Mouse (Mus musculus) MEL (cell line): ENCODE measurements around the gene Vwa5b2.

Source experiments
- BHLHE40 ChIP-seq: IDR thresholded peaks from 2 replicates; pipeline ENCODE4 v1.6.1; 2012; ENCODE audit warnings: low read depth, mild to moderate bottlenecking, inconsistent platforms, low read length, improper control_type of control experiment, borderline replicate concordance
- CTCF ChIP-seq, 3 experiments: IDR thresholded peaks in 2 of 3; conservative IDR thresholded peaks in 1 of 3; 2 replicates each; pipeline ENCODE4 v1.5.1; 2011 to 2012; ENCODE audit warnings: low read length in 3 of 3, low read depth in 2 of 3, mild to moderate bottlenecking in 2 of 3, improper control_type of control experiment in 1 of 3, inconsistent platforms in 1 of 3, mixed read lengths in 1 of 3, moderate library complexity in 1 of 3; ENCODE audit not compliant: control insufficient read depth in 1 of 3, insufficient read depth in 1 of 3, poor library complexity in 1 of 3, severe bottlenecking in 1 of 3
- POLR2A ChIP-seq, 2 experiments: IDR thresholded peaks; 2 replicates each; pipeline ENCODE4 v1.6.1; 2011 to 2012; ENCODE audit warnings: low read length in 2 of 2, mild to moderate bottlenecking in 2 of 2, control low read depth in 1 of 2, improper control_type of control experiment in 1 of 2, low read depth in 1 of 2, moderate library complexity in 1 of 2; ENCODE audit not compliant: control insufficient read depth in 1 of 2, insufficient read depth in 1 of 2, poor library complexity in 1 of 2
- RAD21 ChIP-seq: IDR thresholded peaks from 2 replicates; pipeline ENCODE4 v1.6.1; 2011; ENCODE audit warnings: mild to moderate bottlenecking, low read depth, low read length, improper control_type of control experiment
- ZNF384 ChIP-seq: IDR thresholded peaks from 2 replicates; pipeline ENCODE4 v1.6.1; 2012; ENCODE audit warnings: low read depth, mild to moderate bottlenecking, inconsistent platforms, low read length, improper control_type of control experiment

DNA sequence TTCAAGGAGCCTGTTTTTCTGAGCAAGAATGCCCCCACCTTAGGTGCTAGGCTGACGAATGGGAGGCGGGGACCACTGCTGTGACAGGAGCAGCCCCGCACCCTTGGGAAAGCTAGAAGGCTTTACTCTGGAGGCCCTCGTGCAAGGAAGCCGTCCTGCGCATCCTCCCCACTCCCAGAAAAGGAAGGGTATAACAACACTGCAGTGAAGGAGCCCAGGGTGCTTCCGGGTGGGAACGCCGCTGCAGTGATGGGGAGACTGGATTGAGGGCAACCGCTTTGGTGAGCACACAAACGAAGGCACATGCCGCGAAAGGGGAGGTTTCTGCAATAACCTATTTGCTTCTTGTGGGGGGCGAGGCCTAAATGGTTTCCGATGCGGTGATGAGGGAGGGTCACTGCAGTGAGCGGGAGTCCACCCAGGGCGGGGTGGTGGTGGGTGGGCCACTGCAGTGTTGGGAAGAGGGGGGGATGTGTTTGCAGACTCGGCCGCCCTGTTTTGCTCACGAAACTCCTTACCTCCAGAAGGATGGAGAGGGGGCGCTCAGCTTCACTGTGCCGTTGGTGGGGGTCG lies at the start of gene Vwa5b2:
- TF ChIP-seq RAD21 (no peak), CTCF (IDR thresholded peaks at IDR 0.05 in 2 of 3, conservative IDR thresholded peaks at IDR 0.05 in 1 of 3; ENCODE audit: control insufficient read depth in 1 of 3, insufficient read depth in 1 of 3, low read depth in 2 of 3, low read length in 3 of 3, poor library complexity in 1 of 3, severe bottlenecking in 1 of 3) (no peak), BHLHE40 (no peak), POLR2A (IDR thresholded peaks at IDR 0.05; ENCODE audit: control insufficient read depth in 1 of 2, insufficient read depth in 1 of 2, low read depth in 1 of 2, low read length in 2 of 2, poor library complexity in 1 of 2) (no peak), ZNF384 (no peak)
